Mouse (Mus musculus) hindlimb bud, embryonic 11.5 days (tissue): ENCODE measurements around the gene Caln1.

Experiments used
- DNase-seq: peaks from one replicate; pipeline ENCODE4 v3.0.0-alpha.2; 2012; ENCODE audit warnings: low read depth, low spot score; ENCODE audit errors: extremely low spot score

The Caln1 gene

DNA sequence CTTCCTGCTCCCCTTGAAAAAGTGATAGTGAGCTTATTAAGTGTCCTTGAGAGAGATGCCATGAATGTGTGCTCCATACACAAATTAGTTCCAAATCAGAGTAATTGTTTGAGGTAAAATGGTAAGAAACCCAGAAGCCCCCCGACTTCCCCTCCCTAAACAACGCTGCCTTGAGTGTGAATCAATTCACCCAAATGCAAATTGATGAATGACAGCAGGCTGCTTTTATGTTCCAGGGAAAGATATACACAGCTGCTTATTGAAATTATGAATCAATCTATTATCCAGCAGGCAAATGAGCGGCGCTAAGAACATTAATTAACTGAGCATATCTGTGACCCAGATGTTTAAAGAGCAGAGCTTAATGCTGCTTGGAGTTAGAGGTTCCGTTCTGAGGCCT, 511.1 kb downstream of the Caln1 start:
- no peak for DNase-seq

- no peak for DNase-seq
These were observed 522.5 kb downstream of the Caln1 start for GRCm38 (mm10) chr5:130891735-130892134.

DNA sequence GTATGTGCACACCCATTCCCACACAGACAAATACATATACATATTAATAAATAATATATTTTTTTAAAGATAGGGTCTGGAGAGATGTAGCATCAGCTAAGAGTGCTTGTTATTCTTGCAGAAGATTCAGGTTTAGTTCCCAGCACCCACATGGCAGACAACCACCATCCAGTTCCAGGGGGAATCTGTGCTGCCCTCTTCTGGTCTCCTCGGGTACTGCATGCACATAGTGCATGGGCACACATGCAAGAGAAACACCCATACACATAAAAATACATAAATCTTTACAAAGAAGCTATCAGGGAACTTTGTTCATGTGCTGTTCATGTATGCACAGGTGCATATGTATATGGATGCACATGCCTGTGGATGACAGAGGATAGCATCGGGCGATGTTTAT, 526.7 kb downstream of the Caln1 start:
- no peak for DNase-seq
